Mouse (Mus musculus) heart, embryonic 14.5 days (tissue): ENCODE results near the gene Zbtb16. TPM values are rescaled to one million over a fixed set of nuclear protein-coding genes. Genes with fewer than 3 reads are reported as not detected.

Experiments
- ATAC-seq: fragments of 200-750 bp; cut with Nextera tagmentation; 2 replicates; pipeline ENCODE4 v1.8.0; 2017; ENCODE audit warnings: low read depth, moderate TSS enrichment; ENCODE audit not compliant: insufficient number of reproducible peaks, insufficient read depth, low FRiP score
- H3K27ac ChIP-seq, 2 experiments: fragments of 200-500 bp in 1 of 2; fragments of 300-500 bp in 1 of 2; sonication (generic) in 1 of 2; replicated peaks in 1 of 2; 2 replicates each; pipeline ENCODE4 v1.5.1; 2012 to 2014; ENCODE audit warnings: low read depth in 2 of 2, low read length in 2 of 2, control low read depth in 1 of 2, mild to moderate bottlenecking in 1 of 2, mixed read lengths in 1 of 2; ENCODE audit not compliant: control insufficient read depth in 1 of 2, insufficient read depth in 1 of 2
- H3K27me3 ChIP-seq: fragments of 300-500 bp; sonication (generic); 2 replicates; pipeline ENCODE4 v1.6.1; 2014; ENCODE audit warnings: mild to moderate bottlenecking, low read length, control low read depth; ENCODE audit not compliant: control insufficient read depth, insufficient read depth
- H3K36me3 ChIP-seq: fragments of 300-500 bp; sonication (generic); 2 replicates; pipeline ENCODE4 v1.6.1; 2014; ENCODE audit warnings: mild to moderate bottlenecking, control low read depth, low read length, mixed read lengths; ENCODE audit not compliant: control insufficient read depth, insufficient read depth
- H3K4me1 ChIP-seq, 2 experiments: fragments of 200-500 bp in 1 of 2; fragments of 300-500 bp in 1 of 2; sonication (generic) in 1 of 2; 2 replicates each; pipeline ENCODE4 v1.6.1; 2012 to 2014; ENCODE audit warnings: low read length in 2 of 2, control low read depth in 1 of 2, mixed read lengths in 1 of 2; ENCODE audit not compliant: control insufficient read depth in 2 of 2, insufficient read depth in 2 of 2
- H3K4me2 ChIP-seq: fragments of 300-500 bp; sonication (generic); 2 replicates; pipeline ENCODE4 v1.6.1; 2014; ENCODE audit warnings: mild to moderate bottlenecking, low read length
- H3K4me3 ChIP-seq, 2 experiments: fragments of 200-500 bp in 1 of 2; fragments of 300-500 bp in 1 of 2; sonication (generic) in 1 of 2; 2 replicates each; pipeline ENCODE4 v1.5.1; 2012 to 2014; ENCODE audit warnings: low read length in 2 of 2, mild to moderate bottlenecking in 2 of 2, control low read depth in 1 of 2, low read depth in 1 of 2, moderate library complexity in 1 of 2; ENCODE audit not compliant: control insufficient read depth in 1 of 2, insufficient read depth in 1 of 2
- H3K9ac ChIP-seq: fragments of 300-500 bp; sonication (generic); 2 replicates; pipeline ENCODE4 v1.6.1; 2014; ENCODE audit warnings: mild to moderate bottlenecking, low read length
- H3K9me3 ChIP-seq: fragments of 300-500 bp; sonication (generic); 2 replicates; pipeline ENCODE4 v1.6.1; 2016; ENCODE audit warnings: low read length, control low read depth; ENCODE audit not compliant: control insufficient read depth
- WGBS: fragments of 180-500 bp; shearing (Covaris S2); extraction: QIAGEN DNeasy Blood & Tissue Kit; methylation state at CpG from one replicate; pipeline ENCODE4 v1.1.7; 2014; 5-methylcytosine and 5-hydroxymethylcytosine counted together
- polyA plus RNA-seq: library from polyadenylated mRNA; unstranded; fragments of >200 nt; fragmentation: Nextera tagmentation; extraction: Ambion mirVana; gene quantifications from 2 replicates; pipeline ENCODE4 v1.2.1, GENCODE M21; 2014

Gene Zbtb16
- polyA plus RNA-seq, 1 experiment from 2014 or later = 2.1 TPM

DNA sequence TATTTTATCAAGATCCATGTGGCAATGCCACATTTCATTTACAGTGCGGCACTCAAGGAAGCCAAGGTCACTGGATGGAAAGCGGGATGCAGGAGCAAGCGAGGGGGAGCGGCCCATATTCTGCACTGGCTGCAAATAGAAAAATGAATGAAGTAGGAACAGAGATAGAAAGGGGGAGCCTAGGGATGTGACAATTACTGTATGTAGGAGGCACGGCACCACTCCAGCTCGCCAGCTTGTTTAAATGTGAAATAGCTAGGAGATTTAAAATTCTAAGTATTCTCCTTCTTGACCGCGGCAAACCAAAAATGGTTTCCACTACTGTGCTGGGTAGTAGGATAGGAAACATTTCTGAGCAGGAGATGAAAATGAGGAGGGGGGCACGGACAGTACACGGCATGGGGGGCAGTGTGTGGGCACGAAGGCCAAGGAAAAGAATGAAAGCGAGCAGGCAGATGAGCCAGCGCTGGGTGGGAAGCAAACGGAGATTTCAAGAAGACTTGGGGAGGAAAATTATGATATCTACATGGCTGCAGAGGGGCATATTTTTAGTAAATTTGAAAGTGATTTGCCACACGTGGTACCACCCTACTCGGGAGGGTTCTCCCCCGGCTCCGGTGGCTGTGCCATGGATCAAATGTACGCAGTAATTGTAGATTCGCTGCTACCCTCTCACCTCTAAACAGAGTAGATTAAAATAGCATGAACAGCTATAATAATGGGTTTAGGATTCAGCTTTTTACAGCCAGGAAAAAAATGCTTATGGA lies 68.2 kb downstream of the Zbtb16 start:
- H3K27ac ChIP-seq = no peak overlapping the region
- 86% methylated on average over 20 of the region's 20 CpGs for WGBS
- no peak overlapping the region for H3K9ac ChIP-seq
- ATAC-seq = no peak
- H3K4me2 ChIP-seq = no peak overlapping the region
- H3K4me3 ChIP-seq = no peak overlapping the region
- H3K36me3 ChIP-seq = no peaks in the 10 kb centered on the region
- H3K4me1 ChIP-seq = no peaks in the 10 kb centered on the region
- no peaks in the 10 kb centered on the region for H3K9me3 ChIP-seq
- no peaks in the 10 kb centered on the region for H3K27me3 ChIP-seq

DNA sequence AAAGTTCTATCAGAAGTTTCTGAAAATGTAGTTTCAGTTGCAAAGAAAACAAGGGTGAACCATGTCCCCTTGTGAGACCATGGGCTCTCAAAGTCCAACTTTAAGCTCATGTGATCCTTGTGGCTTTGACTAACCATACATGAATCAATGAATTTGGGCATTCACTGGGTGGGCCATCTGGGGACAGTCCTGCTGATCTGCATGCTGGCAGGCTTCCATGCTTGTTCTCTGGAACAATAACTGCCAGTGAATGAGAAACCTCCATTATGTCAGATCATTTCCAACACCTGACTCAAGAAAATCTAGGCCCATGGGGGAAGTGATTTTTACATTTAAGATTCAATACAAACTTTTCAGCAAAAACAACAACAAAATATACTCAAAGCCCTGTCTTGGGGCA lies 70.1 kb downstream of the Zbtb16 start:
- H3K9me3 ChIP-seq = no peaks in the 10 kb centered on the region
- ATAC-seq = no peak
- H3K4me2 ChIP-seq = no peak overlapping the region
- H3K9ac ChIP-seq = no peak overlapping the region
- H3K27ac ChIP-seq = no peak overlapping the region
- peaks cover 3 to 7% of the 10 kb centered on the region in 2 experiments for H3K4me1 ChIP-seq
- H3K27me3 ChIP-seq = no peaks in the 10 kb centered on the region
- no peak overlapping the region for H3K4me3 ChIP-seq
- H3K36me3 ChIP-seq = no peaks in the 10 kb centered on the region

DNA sequence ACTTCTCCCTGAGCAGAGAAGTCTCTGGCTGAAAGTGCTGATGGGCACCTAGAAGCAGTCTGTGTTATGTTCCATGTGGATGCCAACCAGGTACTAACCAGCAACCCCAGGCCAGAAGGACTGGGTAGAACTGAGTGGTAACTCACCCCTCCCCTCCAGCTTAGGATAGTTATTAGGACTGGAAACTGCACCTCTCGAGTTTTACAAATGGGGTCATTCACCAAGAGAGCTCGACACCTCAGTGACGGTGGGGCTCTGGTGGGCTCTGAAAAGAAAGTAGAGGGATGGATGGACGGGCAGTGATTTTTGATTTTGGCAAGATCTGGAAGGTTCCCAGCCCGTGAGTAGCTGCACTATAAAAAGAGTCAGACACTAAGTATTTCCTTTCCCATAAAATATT lies 71.7 kb downstream of the Zbtb16 start:
- no peak for ATAC-seq
- no peaks in the 10 kb centered on the region for H3K27me3 ChIP-seq
- no peaks in the 10 kb centered on the region for H3K9me3 ChIP-seq
- peaks cover 15 to 23% of the 10 kb centered on the region in 2 experiments for H3K4me1 ChIP-seq
- WGBS = 82% methylated on average over 5 of the region's 5 CpGs
- no peaks in the 10 kb centered on the region for H3K36me3 ChIP-seq
- H3K4me2 ChIP-seq = no peak overlapping the region
- H3K9ac ChIP-seq = no peak overlapping the region
- no peak overlapping the region for H3K27ac ChIP-seq
- H3K4me3 ChIP-seq = no peak overlapping the region

DNA sequence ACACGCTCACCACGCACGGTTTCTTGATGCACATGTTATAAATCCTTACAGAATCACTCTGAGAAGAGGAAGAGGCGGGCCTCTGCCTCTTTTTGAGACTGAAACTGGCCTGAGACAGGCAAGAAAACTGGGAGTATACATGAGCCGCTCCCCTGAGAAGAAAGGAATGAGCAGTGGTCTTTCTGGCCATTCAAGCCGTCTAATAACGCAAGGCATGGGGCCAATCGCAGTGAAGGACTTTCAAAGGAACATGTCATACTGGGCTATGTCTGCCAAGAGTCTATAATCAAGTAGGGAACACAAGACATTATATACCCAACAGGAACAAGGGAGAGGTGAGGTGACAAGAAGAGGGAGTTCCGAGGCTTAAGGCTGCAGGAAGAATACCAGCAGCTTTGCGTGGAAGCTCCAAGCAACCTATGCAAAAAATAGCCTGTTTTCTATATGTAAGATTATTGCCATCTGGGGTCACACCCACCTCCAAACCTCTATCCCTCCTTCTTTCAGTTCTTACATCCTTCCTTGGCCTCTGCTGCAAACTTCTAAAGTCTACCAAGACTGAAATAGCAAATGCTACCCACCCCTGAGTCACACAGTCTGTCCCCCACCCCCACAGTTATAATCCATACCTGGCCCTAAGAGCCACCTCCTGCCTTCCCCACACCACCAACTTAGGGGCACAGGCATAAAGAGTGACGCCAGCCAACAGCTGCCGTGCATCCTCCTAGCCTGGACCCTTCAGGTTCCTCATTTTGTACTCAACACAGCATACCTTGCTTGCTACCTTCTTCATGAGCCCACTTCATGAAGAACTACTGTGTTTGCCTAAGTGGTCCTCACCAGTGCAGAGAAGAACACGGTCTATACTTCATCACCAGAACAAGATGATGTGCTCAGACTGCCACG lies 74.0 kb downstream of the Zbtb16 start:
- Histone ChIP-seq H3K9ac (no peak overlapping the region), H3K4me1 (peaks cover 16 to 25% of the 10 kb centered on the region in 2 experiments), H3K27ac (no peak overlapping the region), H3K36me3 (no peaks in the 10 kb centered on the region), H3K9me3 (no peaks in the 10 kb centered on the region), H3K27me3 (no peaks in the 10 kb centered on the region), H3K4me3 (no peak overlapping the region), H3K4me2 (no peak overlapping the region)
- no peak for ATAC-seq
- WGBS = 89% methylated on average over 14 of the region's 14 CpGs

DNA sequence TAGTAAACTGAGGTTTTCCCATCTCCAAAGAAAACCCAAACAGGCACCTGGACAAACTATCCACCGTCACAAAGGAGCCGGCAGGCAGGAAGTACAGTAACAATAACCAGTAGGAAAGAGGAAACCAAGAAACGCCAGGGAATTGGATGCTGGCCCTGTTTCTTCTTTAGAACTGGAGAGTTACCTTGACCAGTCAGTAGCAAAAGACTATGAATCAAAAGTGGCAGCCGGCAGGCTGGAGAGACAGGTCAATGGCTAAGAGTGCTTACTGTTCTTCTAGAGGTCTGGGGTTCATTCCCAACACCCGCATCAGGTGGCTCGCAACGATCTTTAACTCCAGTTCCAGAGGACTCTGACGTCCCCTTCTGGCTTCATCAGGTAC lies 74.9 kb downstream of the Zbtb16 start:
- Histone ChIP-seq H3K4me3 (no peak overlapping the region), H3K27ac (peak overlapping the region in 1 of 2 experiments; percentile 58; a peak in 1 of 4 replicates), H3K4me2 (0 out of 2 replicates have a peak overlapping the region, but pooled peaks have one; percentile 13), H3K36me3 (no peaks in the 10 kb centered on the region), H3K27me3 (no peaks in the 10 kb centered on the region), H3K9ac (no peak overlapping the region), H3K4me1 (peaks cover 18 to 28% of the 10 kb centered on the region in 2 experiments), H3K9me3 (no peaks in the 10 kb centered on the region)
- no peak for ATAC-seq
- 80% methylated on average over 8 of the region's 8 CpGs for WGBS

DNA sequence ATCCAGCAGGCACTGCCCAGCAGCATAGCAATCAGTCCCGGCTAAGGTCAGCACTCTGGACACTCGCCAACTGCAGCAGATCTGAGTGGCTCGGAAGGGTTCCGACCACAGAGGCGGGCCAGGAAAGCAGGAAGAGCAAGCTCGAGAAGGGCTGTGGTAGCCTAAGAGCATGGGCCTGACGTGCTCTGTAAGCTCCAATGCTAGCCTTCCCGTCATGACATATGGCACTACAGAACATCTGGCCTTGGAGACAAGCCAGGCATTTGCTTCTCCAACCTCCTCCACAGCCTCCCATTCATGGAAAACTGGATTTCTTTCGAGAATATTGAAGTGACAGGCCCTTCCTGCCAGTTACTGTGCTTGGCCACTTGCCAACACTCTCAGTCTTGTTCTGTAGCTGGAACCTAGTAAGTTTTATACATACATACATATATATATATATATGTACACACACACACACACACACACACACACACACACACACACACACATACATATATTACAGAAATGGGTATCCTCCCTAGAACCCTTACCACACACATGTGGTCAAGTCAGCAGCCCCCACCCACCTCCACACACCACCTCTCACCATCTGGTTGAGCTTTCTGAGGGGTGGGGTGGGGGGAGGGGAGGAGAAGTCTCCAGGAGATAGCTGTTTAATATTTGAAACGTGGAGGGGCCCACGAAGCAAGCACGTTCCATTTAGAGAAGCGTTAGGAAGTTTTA lies 75.4 kb downstream of the Zbtb16 start:
- no peaks in the 10 kb centered on the region for H3K9me3 ChIP-seq
- peaks cover 18 to 28% of the 10 kb centered on the region in 2 experiments for H3K4me1 ChIP-seq
- H3K27me3 ChIP-seq = no peaks in the 10 kb centered on the region
- WGBS = 18% methylated on average over 13 of the region's 13 CpGs
- ATAC-seq = peak; percentile 85
- no peak overlapping the region for H3K9ac ChIP-seq
- peak overlapping the region; percentile 43; the same call in 1 of the 2 replicates for H3K4me2 ChIP-seq
- no peaks in the 10 kb centered on the region for H3K36me3 ChIP-seq
- peak overlapping the region; percentile 37 to 58 for H3K27ac ChIP-seq
- H3K4me3 ChIP-seq = no peak overlapping the region

DNA sequence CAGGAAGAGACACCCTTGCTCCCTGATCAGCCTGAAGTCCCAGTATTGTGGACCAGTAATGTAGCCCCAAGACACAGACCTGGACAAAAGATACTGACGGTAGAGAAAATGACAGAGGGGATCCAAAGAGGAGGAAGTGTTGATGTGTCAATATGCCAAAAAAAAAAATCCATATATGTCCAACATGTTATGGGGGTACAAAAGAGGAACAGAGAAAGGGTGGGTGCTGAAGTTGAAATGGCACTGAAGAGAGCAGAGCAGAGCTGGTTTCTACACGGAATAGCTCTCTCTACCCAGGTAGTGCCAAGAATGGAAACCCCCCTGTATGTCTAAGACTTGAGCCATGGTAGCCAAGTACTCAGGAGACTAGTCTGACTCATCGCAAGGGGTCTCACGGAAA lies 76.9 kb downstream of the Zbtb16 start:
- Histone ChIP-seq H3K9ac (no peak overlapping the region), H3K36me3 (no peaks in the 10 kb centered on the region), H3K9me3 (no peaks in the 10 kb centered on the region), H3K4me2 (no peak overlapping the region), H3K4me3 (no peak overlapping the region), H3K27ac (no peak overlapping the region), H3K27me3 (no peaks in the 10 kb centered on the region), H3K4me1 (peaks cover 18 to 29% of the 10 kb centered on the region in 2 experiments)
- WGBS = 85% methylated on average over 4 of the region's 4 CpGs
- no peak for ATAC-seq
